Mouse (Mus musculus) spleen, adult 2 months (tissue): ENCODE results near the gene Galc. TPM values are rescaled to one million over a fixed set of nuclear protein-coding genes. Genes with fewer than 3 reads are reported as not detected.

Experiments
- DNase-seq, 2 experiments: peaks; one replicate each; pipeline versions ENCODE4 v3.0.0 to v3.0.0-alpha.2; 2012 to 2021; ENCODE audit warnings: low spot score in 2 of 2, low read depth in 1 of 2
- H3K27ac ChIP-seq: fragments of 200-500 bp; 2 replicates; pipeline ENCODE4 v1.5.1; 2012; ENCODE audit warnings: low read length, inconsistent platforms; ENCODE audit not compliant: insufficient read depth
- H3K27me3 ChIP-seq: fragments of 200-500 bp; 2 replicates; pipeline ENCODE4 v1.6.1; 2012; ENCODE audit warnings: mild to moderate bottlenecking, moderate library complexity, low read length, inconsistent platforms; ENCODE audit not compliant: control insufficient read depth, insufficient read depth
- H3K36me3 ChIP-seq: fragments of 200-500 bp; 2 replicates; pipeline ENCODE4 v1.6.1; 2012; ENCODE audit warnings: mild to moderate bottlenecking, low read length, inconsistent platforms; ENCODE audit not compliant: control insufficient read depth, insufficient read depth
- H3K4me1 ChIP-seq: fragments of 200-500 bp; 2 replicates; pipeline ENCODE4 v1.6.1; 2011; ENCODE audit warnings: inconsistent platforms; ENCODE audit not compliant: control insufficient read depth, insufficient read depth, insufficient read length
- H3K4me3 ChIP-seq: fragments of 200-500 bp; 2 replicates; pipeline ENCODE4 v1.5.1; 2011; ENCODE audit warnings: mild to moderate bottlenecking, inconsistent platforms; ENCODE audit not compliant: insufficient read depth, insufficient read length; ENCODE audit errors: extremely low read depth
- CTCF ChIP-seq: fragments of 200-500 bp; IDR thresholded peaks from 2 replicates; pipeline ENCODE4 v1.5.1; 2011; ENCODE audit warnings: mild to moderate bottlenecking, inconsistent platforms; ENCODE audit not compliant: insufficient read depth, insufficient read length, insufficient replicate concordance; ENCODE audit errors: extremely low read depth
- POLR2A ChIP-seq: fragments of 200-500 bp; IDR thresholded peaks from 2 replicates; pipeline ENCODE4 v1.6.1; 2011; ENCODE audit warnings: low read depth, low read length, inconsistent platforms
- WGBS: fragments of 180-500 bp; shearing (Covaris S2); methylation state at CpG from one replicate; pipeline ENCODE4 v1.1.7; 2018; 5-methylcytosine and 5-hydroxymethylcytosine counted together
- polyA plus RNA-seq: library from polyadenylated mRNA; depleted of rRNA; stranded (reverse); fragments of >200 nt; gene quantifications from 2 replicates; pipeline ENCODE4 v1.2.3, GENCODE M21; 2012

Gene Galc
- polyA plus RNA-seq, 1 experiment, result 4.9 TPM

DNA sequence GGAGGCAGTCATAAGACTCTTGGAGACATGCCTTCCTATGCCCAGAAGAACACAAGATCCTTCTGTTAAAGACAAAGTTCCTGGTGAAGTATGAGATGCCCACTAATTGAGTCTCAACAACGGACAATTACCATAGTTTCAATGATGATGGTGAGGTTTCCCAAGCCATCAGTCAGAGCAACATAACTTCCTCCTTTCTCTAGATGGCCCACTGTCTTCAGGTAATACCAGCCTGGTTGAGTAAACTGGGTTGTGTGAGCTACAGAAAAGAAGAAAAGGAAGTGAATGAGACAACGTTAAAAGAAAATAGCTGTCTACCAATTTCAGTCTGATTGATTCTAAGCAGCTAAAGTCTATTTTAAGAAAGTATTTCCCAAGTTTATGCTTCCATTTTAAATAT, 32.2 kb downstream of the Galc start:
- Histone ChIP-seq H3K27ac (no peak overlapping the region), H3K27me3 (no peaks in the 10 kb centered on the region), H3K36me3 (no peaks in the 10 kb centered on the region), H3K4me3 (no peak overlapping the region), H3K4me1 (no peaks in the 10 kb centered on the region)
- TF ChIP-seq CTCF (no peak), POLR2A (no peak)
- DNase-seq, result no peak
- WGBS, result 71% methylated on average over 2 of the region's 2 CpGs

DNA sequence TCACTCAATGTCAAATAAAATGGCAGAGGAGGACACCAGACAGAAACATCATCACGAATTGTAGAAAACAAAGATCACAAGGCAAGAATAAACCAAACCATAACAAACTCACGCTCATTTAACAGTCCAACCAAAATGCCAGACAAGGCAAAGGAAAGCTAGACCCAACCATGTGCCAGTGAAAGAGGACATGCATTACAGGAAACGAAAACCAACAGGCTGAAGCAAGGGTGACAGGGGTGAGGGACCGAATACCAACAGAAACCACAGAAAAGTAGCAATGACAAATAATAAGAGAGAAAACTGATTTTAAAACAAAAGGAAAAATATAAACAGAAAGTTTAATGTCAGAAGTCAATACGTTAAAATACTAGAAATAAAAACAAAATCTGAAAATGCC, 36.0 kb downstream of the Galc start:
- H3K27ac ChIP-seq, result no peak overlapping the region
- no peaks in the 10 kb centered on the region for H3K36me3 ChIP-seq
- WGBS, result 42% methylated on average over 5 of the region's 5 CpGs
- no peak for DNase-seq
- no peak overlapping the region for H3K4me3 ChIP-seq
- H3K27me3 ChIP-seq, result no peaks in the 10 kb centered on the region
- TF ChIP-seq POLR2A, result no peak
- no peaks in the 10 kb centered on the region for H3K4me1 ChIP-seq

DNA sequence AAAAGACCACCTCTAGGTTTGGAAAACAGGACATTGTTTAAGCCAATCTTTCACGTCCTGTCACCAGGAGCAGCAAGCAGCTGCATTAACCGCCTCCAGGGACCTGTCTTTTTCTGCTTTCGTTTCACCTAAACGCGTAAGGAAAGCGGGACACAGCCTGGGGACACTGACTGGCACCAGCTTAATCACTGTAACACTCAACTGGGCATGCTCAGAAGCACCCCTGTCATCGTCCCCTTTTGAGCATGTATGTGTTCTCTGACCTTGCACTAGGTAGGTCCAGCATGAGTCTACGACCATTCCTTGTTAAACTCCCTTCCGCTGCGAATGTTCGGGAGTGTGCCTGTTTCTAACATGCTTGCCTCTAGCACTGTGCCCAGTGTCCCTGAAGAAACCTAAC, 42.8 kb downstream of the Galc start:
- no peaks in the 10 kb centered on the region for H3K27me3 ChIP-seq
- WGBS, result 84% methylated on average over 11 of the region's 11 CpGs
- H3K4me3 ChIP-seq, result no peak overlapping the region
- H3K4me1 ChIP-seq, result no peaks in the 10 kb centered on the region; the same call in 1 of the 2 replicates
- no peaks in the 10 kb centered on the region for H3K36me3 ChIP-seq
- no peak for DNase-seq
- no peak overlapping the region for H3K27ac ChIP-seq
- TF ChIP-seq CTCF (no peak), POLR2A (no peak)

DNA sequence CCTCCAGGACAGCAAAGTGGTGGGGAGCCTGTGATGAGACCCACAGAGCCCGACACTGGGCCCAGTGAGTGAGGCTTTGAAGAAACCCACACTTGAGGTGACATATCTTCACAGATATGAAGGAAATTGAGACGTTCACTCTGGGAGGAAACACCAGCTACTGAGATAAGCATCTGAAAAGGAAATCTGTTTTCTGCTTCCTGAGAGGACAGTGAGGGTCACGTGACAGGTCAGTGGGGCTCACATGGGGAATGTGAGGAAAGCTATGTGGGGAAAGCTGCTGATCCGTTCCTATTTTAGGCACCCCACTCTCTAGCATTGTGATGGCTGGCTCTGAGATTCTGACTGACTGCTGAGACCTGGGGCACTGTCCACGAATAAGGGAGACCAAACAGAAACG, 43.7 kb downstream of the Galc start:
- TF ChIP-seq CTCF (no peak), POLR2A (no peak)
- no peaks in the 10 kb centered on the region; the same call in 1 of the 2 replicates for H3K4me1 ChIP-seq
- H3K36me3 ChIP-seq, result no peaks in the 10 kb centered on the region
- 14% methylated on average over 6 of the region's 6 CpGs for WGBS
- H3K27me3 ChIP-seq, result no peaks in the 10 kb centered on the region
- no peak for DNase-seq
- H3K27ac ChIP-seq, result no peak overlapping the region
- no peak overlapping the region for H3K4me3 ChIP-seq

DNA sequence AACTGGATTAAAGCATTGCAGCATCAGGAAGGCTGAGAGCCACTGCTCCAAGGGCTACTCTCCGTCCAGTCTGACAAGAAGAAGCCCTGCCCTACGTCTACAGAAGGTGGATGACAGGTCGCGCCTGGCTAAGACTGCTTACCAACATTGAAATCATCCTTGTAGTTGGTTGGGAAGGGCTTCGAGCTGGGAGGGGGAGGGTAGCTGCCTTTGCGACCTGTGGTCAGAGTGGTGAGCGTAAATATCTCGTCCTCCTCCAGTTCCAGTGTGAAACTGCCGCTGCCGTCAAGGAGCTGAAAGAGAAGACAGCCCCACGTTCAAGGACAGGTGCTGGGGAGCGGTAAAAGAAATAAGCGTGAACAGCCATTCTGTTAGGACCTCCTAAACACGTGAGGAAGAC, 45.1 kb downstream of the Galc start:
- Histone ChIP-seq H3K4me1 (no peaks in the 10 kb centered on the region; the same call in 1 of the 2 replicates), H3K4me3 (no peak overlapping the region), H3K27ac (no peak overlapping the region), H3K27me3 (no peaks in the 10 kb centered on the region), H3K36me3 (no peaks in the 10 kb centered on the region)
- 73% methylated on average over 14 of the region's 14 CpGs for WGBS
- DNase-seq, result no peak
- TF ChIP-seq CTCF (no peak), POLR2A (no peak)

DNA sequence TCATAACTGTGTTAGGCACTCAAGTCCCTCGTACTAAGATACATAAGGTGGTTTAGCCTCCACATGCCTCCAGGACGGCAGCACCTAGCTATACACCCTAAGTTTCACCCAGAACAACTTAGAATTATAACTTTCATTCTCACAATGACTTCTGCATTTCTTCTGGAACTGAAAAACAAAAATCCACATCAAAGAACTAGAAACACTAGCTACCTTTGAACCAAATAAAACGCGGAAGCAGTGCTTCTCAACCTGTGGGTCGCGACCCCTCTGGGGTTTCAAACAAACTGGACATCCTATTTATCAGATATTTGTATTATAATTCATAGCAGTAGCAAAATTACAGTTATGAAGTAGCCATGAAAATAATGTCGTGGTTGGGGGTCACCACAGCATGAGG, 45.5 kb downstream of the Galc start:
- H3K27me3 ChIP-seq, result no peaks in the 10 kb centered on the region
- no peak overlapping the region for H3K27ac ChIP-seq
- DNase-seq, result no peak
- no peak overlapping the region for H3K4me3 ChIP-seq
- no peaks in the 10 kb centered on the region for H3K36me3 ChIP-seq
- TF ChIP-seq POLR2A (no peak), CTCF (no peak)
- WGBS, result 58% methylated on average over 7 of the region's 7 CpGs
- H3K4me1 ChIP-seq, result no peaks in the 10 kb centered on the region; the same call in 1 of the 2 replicates

DNA sequence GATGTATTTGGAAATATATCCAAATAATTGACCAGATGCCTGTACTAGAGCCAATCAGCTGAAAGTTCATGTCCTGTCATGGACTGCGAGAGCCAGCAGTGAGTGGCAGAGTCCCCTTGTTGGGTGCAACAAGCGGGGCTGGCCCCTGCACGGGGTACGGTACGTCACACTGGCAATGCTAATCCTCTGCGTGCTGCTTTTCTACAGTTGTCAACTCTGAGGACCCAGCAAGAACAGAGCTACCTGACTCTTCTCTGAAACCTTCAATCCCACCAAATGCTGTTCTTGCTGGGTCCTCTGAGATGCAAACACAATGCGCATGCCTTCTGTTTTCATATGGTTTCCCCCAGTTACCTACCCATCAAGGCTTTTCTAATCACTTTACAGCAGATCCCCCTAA, 45.9 kb downstream of the Galc start:
- 97% methylated on average over 7 of the region's 7 CpGs for WGBS
- no peak for DNase-seq

More for the DNA sequence above, 45.9 kb downstream of the Galc start:
- no peaks in the 10 kb centered on the region for H3K27me3 ChIP-seq
- H3K4me1 ChIP-seq, result no peaks in the 10 kb centered on the region; the same call in 1 of the 2 replicates
- no peak overlapping the region for H3K4me3 ChIP-seq
- no peaks in the 10 kb centered on the region for H3K36me3 ChIP-seq
- no peak overlapping the region for H3K27ac ChIP-seq
- TF ChIP-seq CTCF (no peak), POLR2A (no peak)
